Mouse (Mus musculus): Measurements from ENCODE around the gene Nyx. TPM values are rescaled to one million over a fixed set of nuclear protein-coding genes. Genes with fewer than 3 reads are reported as not detected.

Gene Nyx
- polyA plus RNA-seq, 1 experiment = 0.06 TPM

DNA sequence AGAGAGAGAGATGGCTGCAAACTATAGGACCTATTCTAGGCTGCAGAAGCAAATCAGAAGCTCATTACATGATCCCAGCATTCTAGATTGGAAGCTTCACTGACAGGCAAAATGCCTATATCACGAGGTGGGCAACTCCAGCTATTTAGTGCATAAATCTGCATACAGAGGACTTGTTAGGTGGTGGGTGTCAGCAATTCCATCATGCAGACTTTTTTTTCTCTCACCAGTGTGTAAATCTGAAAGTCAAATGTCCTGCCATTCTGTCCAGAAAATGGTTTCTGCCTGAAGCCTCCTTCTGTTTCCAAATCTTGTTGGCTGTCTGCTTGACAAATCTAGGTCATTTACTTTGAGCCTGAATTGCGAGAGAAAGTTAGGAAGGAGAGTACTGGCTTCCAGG lies 11.7 kb downstream of the Nyx start:
- Histone ChIP-seq H3K4me3 (ENCODE audit: insufficient read depth, low read depth, low read length) (no peak overlapping the region), H3K27ac (ENCODE audit: insufficient read depth, low read depth, low read length) (no peak overlapping the region), H3K27me3 (replicated peaks; ENCODE audit: control insufficient read depth, insufficient read depth, low read length) (no peaks in the 10 kb centered on the region), H3K36me3 (ENCODE audit: control insufficient read depth, insufficient read depth, low read length) (no peaks in the 10 kb centered on the region), H3K4me1 (ENCODE audit: control insufficient read depth, insufficient read depth, low read length) (no peaks in the 10 kb centered on the region)
- no peak for TF ChIP-seq POLR2A (IDR thresholded peaks at IDR 0.05; ENCODE audit: low read depth, low read length)
- TF ChIP-seq CTCF (conservative IDR thresholded peaks at IDR 0.05; ENCODE audit: insufficient read depth, insufficient read length, low read depth, low read length) = no peak
- WGBS = 62% methylated on average over 2 of the region's 2 CpGs
- DNase-seq = no peak

GRCm38 (mm10) chrX:13478298-13478697 lies 12.4 kb downstream of the Nyx start:
- Histone ChIP-seq H3K36me3 (ENCODE audit: control insufficient read depth, insufficient read depth, low read length) (no peaks in the 10 kb centered on the region), H3K4me3 (ENCODE audit: insufficient read depth, low read depth, low read length) (no peak overlapping the region), H3K4me1 (ENCODE audit: control insufficient read depth, insufficient read depth, low read length) (no peaks in the 10 kb centered on the region), H3K27ac (ENCODE audit: insufficient read depth, low read depth, low read length) (no peak overlapping the region), H3K27me3 (replicated peaks; ENCODE audit: control insufficient read depth, insufficient read depth, low read length) (no peaks in the 10 kb centered on the region)
- DNase-seq = no peak
- no peak for TF ChIP-seq CTCF (conservative IDR thresholded peaks at IDR 0.05; ENCODE audit: insufficient read depth, insufficient read length, low read depth, low read length)
- TF ChIP-seq POLR2A (IDR thresholded peaks at IDR 0.05; ENCODE audit: low read depth, low read length) = no peak
- 55% methylated on average over 5 of the region's 5 CpGs for WGBS

DNA sequence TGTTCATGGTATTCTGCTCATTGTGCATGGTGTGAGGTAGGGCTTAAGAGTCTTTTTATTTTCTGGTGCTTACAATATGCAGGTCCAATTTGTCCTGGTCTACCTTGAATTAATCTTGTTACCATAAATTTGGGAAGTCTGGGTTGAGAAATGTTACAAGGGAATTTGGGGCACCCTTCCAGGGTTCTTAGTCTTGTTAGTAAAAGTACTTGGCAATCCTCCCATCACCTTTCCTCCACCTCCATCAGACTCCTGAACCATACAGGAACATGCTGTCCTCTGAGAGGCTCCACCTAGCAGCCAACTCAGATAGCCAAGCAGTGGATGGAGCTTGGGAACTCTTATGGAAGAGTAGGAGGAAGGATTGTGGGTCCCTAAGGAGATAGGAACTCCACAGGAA lies 13.7 kb downstream of the Nyx start:
- no peaks in the 10 kb centered on the region for H3K36me3 ChIP-seq (ENCODE audit: control insufficient read depth, insufficient read depth, low read length)

GRCm38 (mm10) chrX:13482576-13482975 lies 16.7 kb downstream of the Nyx start:
- Histone ChIP-seq H3K4me1 (ENCODE audit: control insufficient read depth, insufficient read depth, low read length) (no peaks in the 10 kb centered on the region), H3K4me3 (ENCODE audit: insufficient read depth, low read depth, low read length) (no peak overlapping the region), H3K27ac (ENCODE audit: insufficient read depth, low read depth, low read length) (no peak overlapping the region), H3K36me3 (ENCODE audit: control insufficient read depth, insufficient read depth, low read length) (no peaks in the 10 kb centered on the region), H3K27me3 (replicated peaks; ENCODE audit: control insufficient read depth, insufficient read depth, low read length) (no peaks in the 10 kb centered on the region)
- DNase-seq = no peak
- no peak for TF ChIP-seq POLR2A (IDR thresholded peaks at IDR 0.05; ENCODE audit: low read depth, low read length)
- no peak for TF ChIP-seq CTCF (conservative IDR thresholded peaks at IDR 0.05; ENCODE audit: insufficient read depth, insufficient read length, low read depth, low read length)
- 75% methylated on average over 1 of the region's 1 CpGs for WGBS

More for the DNA sequence above, 13.7 kb downstream of the Nyx start:
- H3K4me1 ChIP-seq (ENCODE audit: control insufficient read depth, insufficient read depth, low read length) = no peaks in the 10 kb centered on the region
- no peaks in the 10 kb centered on the region for H3K27me3 ChIP-seq (replicated peaks; ENCODE audit: control insufficient read depth, insufficient read depth, low read length)
- H3K27ac ChIP-seq (ENCODE audit: insufficient read depth, low read depth, low read length) = no peak overlapping the region
- no peak overlapping the region for H3K4me3 ChIP-seq (ENCODE audit: insufficient read depth, low read depth, low read length)
- TF ChIP-seq CTCF (conservative IDR thresholded peaks at IDR 0.05; ENCODE audit: insufficient read depth, insufficient read length, low read depth, low read length) (no peak), POLR2A (IDR thresholded peaks at IDR 0.05; ENCODE audit: low read depth, low read length) (no peak)
- no peak for DNase-seq

DNA sequence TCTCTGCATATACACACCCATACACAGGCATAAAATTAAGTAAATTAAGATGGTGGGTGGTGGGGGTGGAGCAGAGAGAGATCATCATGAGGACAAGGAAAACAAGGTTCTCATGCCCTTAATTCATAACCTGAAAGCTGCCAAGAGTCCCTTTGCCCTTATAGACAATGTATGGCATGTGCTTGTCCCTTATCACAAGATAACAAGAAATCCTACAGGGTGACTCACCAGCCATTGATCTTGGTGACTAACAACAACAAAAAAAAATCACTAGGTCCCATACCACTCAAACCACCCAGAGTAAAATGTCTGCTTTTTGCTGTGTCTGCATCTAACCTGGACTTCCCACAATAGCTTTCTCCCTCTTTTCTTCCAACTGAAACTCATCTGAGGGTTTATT lies 18.5 kb downstream of the Nyx start:
- no peaks in the 10 kb centered on the region for H3K4me1 ChIP-seq (ENCODE audit: control insufficient read depth, insufficient read depth, low read length)
- no peak for DNase-seq
- TF ChIP-seq POLR2A (IDR thresholded peaks at IDR 0.05; ENCODE audit: low read depth, low read length) = no peak
- no peak for TF ChIP-seq CTCF (conservative IDR thresholded peaks at IDR 0.05; ENCODE audit: insufficient read depth, insufficient read length, low read depth, low read length)
- no peak overlapping the region for H3K4me3 ChIP-seq (ENCODE audit: insufficient read depth, low read depth, low read length)
- H3K36me3 ChIP-seq (ENCODE audit: control insufficient read depth, insufficient read depth, low read length) = no peaks in the 10 kb centered on the region
- no peaks in the 10 kb centered on the region for H3K27me3 ChIP-seq (replicated peaks; ENCODE audit: control insufficient read depth, insufficient read depth, low read length)
- no peak overlapping the region for H3K27ac ChIP-seq (ENCODE audit: insufficient read depth, low read depth, low read length)

GRCm38 (mm10) chrX:13489001-13489400 lies 23.1 kb downstream of the Nyx start:
- no peak for DNase-seq
- Histone ChIP-seq H3K4me3 (ENCODE audit: insufficient read depth, low read depth, low read length) (no peak overlapping the region), H3K4me1 (ENCODE audit: control insufficient read depth, insufficient read depth, low read length) (no peaks in the 10 kb centered on the region), H3K27ac (ENCODE audit: insufficient read depth, low read depth, low read length) (no peak overlapping the region), H3K36me3 (ENCODE audit: control insufficient read depth, insufficient read depth, low read length) (no peaks in the 10 kb centered on the region), H3K27me3 (replicated peaks; ENCODE audit: control insufficient read depth, insufficient read depth, low read length) (no peaks in the 10 kb centered on the region)
- no peak for TF ChIP-seq CTCF (conservative IDR thresholded peaks at IDR 0.05; ENCODE audit: insufficient read depth, insufficient read length, low read depth, low read length)
- TF ChIP-seq POLR2A (IDR thresholded peaks at IDR 0.05; ENCODE audit: low read depth, low read length) = no peak
- 80% methylated on average over 3 of the region's 3 CpGs for WGBS

DNA sequence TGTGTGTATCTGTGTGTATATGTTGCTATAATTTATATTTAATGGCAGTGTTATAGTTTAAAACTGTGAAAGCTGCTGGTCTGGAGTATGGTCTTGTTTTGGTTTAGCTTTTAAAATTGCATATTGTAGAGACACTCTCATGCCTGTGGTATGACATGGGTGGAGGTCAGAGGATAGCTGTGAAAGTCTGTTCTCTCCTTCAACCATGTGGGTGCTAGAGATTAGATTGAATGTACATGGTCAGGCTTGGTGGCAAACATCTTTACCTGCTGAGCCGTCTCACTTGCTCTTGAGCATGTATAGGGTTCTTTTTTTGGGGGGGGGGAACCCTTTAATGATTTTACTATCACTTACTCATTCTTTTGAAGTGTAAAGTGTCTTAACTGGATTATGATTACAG lies 23.9 kb downstream of the Nyx start:
- Histone ChIP-seq H3K4me3 (ENCODE audit: insufficient read depth, low read depth, low read length) (no peak overlapping the region), H3K4me1 (ENCODE audit: control insufficient read depth, insufficient read depth, low read length) (no peaks in the 10 kb centered on the region), H3K27me3 (replicated peaks; ENCODE audit: control insufficient read depth, insufficient read depth, low read length) (no peaks in the 10 kb centered on the region), H3K36me3 (ENCODE audit: control insufficient read depth, insufficient read depth, low read length) (no peaks in the 10 kb centered on the region), H3K27ac (ENCODE audit: insufficient read depth, low read depth, low read length) (no peak overlapping the region)
- no peak for DNase-seq
- WGBS = 91% methylated on average over 1 of the region's 1 CpGs
- TF ChIP-seq POLR2A (IDR thresholded peaks at IDR 0.05; ENCODE audit: low read depth, low read length) (no peak), CTCF (conservative IDR thresholded peaks at IDR 0.05; ENCODE audit: insufficient read depth, insufficient read length, low read depth, low read length) (no peak)

GRCm38 (mm10) chrX:13490941-13491340 lies 25.0 kb downstream of the Nyx start:
- WGBS = 81% methylated on average over 3 of the region's 3 CpGs
- Histone ChIP-seq H3K27me3 (replicated peaks; ENCODE audit: control insufficient read depth, insufficient read depth, low read length) (no peaks in the 10 kb centered on the region), H3K4me1 (ENCODE audit: control insufficient read depth, insufficient read depth, low read length) (no peaks in the 10 kb centered on the region), H3K4me3 (ENCODE audit: insufficient read depth, low read depth, low read length) (no peak overlapping the region), H3K27ac (ENCODE audit: insufficient read depth, low read depth, low read length) (no peak overlapping the region), H3K36me3 (ENCODE audit: control insufficient read depth, insufficient read depth, low read length) (no peaks in the 10 kb centered on the region)
- no peak for DNase-seq
- TF ChIP-seq CTCF (conservative IDR thresholded peaks at IDR 0.05; ENCODE audit: insufficient read depth, insufficient read length, low read depth, low read length) = no peak
- no peak for TF ChIP-seq POLR2A (IDR thresholded peaks at IDR 0.05; ENCODE audit: low read depth, low read length)

Measured in kidney, adult 2 months (tissue).